Mouse (Mus musculus): ENCODE measurements around the gene Dgkb. TPM values are rescaled to one million over a fixed set of nuclear protein-coding genes. Genes with fewer than 3 reads are reported as not detected.
A peak's percentile ranks its signal among the peaks of the same experiment; 100 is the strongest.

The Dgkb gene
- polyA plus RNA-seq, 1 experiment from 2014 or later, result 6.0 TPM

- H3K4me1 ChIP-seq, result peaks cover 9% of the 10 kb centered on the region
- no peak for ATAC-seq (replicated peaks)
- WGBS, result 91% methylated on average over 5 of the region's 5 CpGs
- no peaks in the 10 kb centered on the region for H3K27me3 ChIP-seq
- no peaks in the 10 kb centered on the region for H3K36me3 ChIP-seq
- H3K4me2 ChIP-seq (replicated peaks), result no peak overlapping the region
- H3K9me3 ChIP-seq, result no peaks in the 10 kb centered on the region
- no peak overlapping the region for H3K27ac ChIP-seq (replicated peaks)
- H3K4me3 ChIP-seq, result no peak overlapping the region
- no peak overlapping the region for H3K9ac ChIP-seq (replicated peaks)
These were observed 570.7 kb downstream of the Dgkb start for GRCm38 (mm10) chr12:38388243-38388642.

- Histone ChIP-seq H3K9me3 (no peaks in the 10 kb centered on the region; the same call in 1 of the 2 replicates), H3K9ac (replicated peaks) (no peak overlapping the region), H3K4me3 (no peak overlapping the region), H3K4me2 (replicated peaks) (no peak overlapping the region), H3K27me3 (no peaks in the 10 kb centered on the region), H3K4me1 (peaks cover 8% of the 10 kb centered on the region; the same call in 1 of the 2 replicates), H3K27ac (replicated peaks) (no peak overlapping the region), H3K36me3 (no peaks in the 10 kb centered on the region)
- WGBS, result 39% methylated on average over 14 of the region's 14 CpGs
- ATAC-seq (replicated peaks), result 0 out of 2 replicates have a peak, but pooled peaks have one; percentile 60
These were observed 580.3 kb downstream of the Dgkb start for GRCm38 (mm10) chr12:38397754-38398312.

GRCm38 (mm10) chr12:38400089-38400488 lies 582.6 kb downstream of the Dgkb start:
- Histone ChIP-seq H3K27me3 (no peaks in the 10 kb centered on the region), H3K36me3 (no peaks in the 10 kb centered on the region), H3K4me2 (replicated peaks) (no peak overlapping the region), H3K4me1 (peaks cover 8% of the 10 kb centered on the region; the same call in 1 of the 2 replicates), H3K27ac (replicated peaks) (no peak overlapping the region), H3K9ac (replicated peaks) (no peak overlapping the region), H3K4me3 (no peak overlapping the region), H3K9me3 (no peaks in the 10 kb centered on the region; the same call in 1 of the 2 replicates)
- ATAC-seq (replicated peaks), result no peak
- WGBS, result 76% methylated on average over 4 of the region's 4 CpGs

GRCm38 (mm10) chr12:38435364-38436130 lies 618.0 kb downstream of the Dgkb start:
- WGBS, result 10% methylated on average over 10 of the region's 10 CpGs
- H3K9me3 ChIP-seq, result no peaks in the 10 kb centered on the region

GRCm38 (mm10) chr12:38436131-38436436 lies 618.6 kb downstream of the Dgkb start:
- no peak overlapping the region for H3K9ac ChIP-seq (replicated peaks)
- peaks cover 9% of the 10 kb centered on the region for H3K4me1 ChIP-seq
- H3K36me3 ChIP-seq, result no peaks in the 10 kb centered on the region
- 32% methylated on average over 1 of the region's 1 CpGs for WGBS
- no peak overlapping the region for H3K4me2 ChIP-seq (replicated peaks)
- no peak overlapping the region for H3K4me3 ChIP-seq
- ATAC-seq (replicated peaks), result peak; percentile 88
- no peaks in the 10 kb centered on the region for H3K9me3 ChIP-seq
- H3K27ac ChIP-seq (replicated peaks), result no peak overlapping the region
- no peaks in the 10 kb centered on the region for H3K27me3 ChIP-seq

More at GRCm38 (mm10) chr12:38435364-38436130, 618.0 kb downstream of the Dgkb start:
- no peak overlapping the region for H3K4me2 ChIP-seq (replicated peaks)
- H3K9ac ChIP-seq (replicated peaks), result no peak overlapping the region
- no peaks in the 10 kb centered on the region for H3K27me3 ChIP-seq
- H3K36me3 ChIP-seq, result no peaks in the 10 kb centered on the region
- H3K4me1 ChIP-seq, result peaks cover 9% of the 10 kb centered on the region
- H3K27ac ChIP-seq (replicated peaks), result no peak overlapping the region
- no peak overlapping the region for H3K4me3 ChIP-seq
- peak; percentile 78 for ATAC-seq (replicated peaks)

- Histone ChIP-seq H3K27me3 (no peaks in the 10 kb centered on the region), H3K36me3 (no peaks in the 10 kb centered on the region), H3K4me1 (peaks cover 11% of the 10 kb centered on the region), H3K9ac (replicated peaks) (no peak overlapping the region), H3K27ac (replicated peaks) (no peak overlapping the region), H3K9me3 (no peaks in the 10 kb centered on the region), H3K4me2 (replicated peaks) (no peak overlapping the region), H3K4me3 (no peak overlapping the region)
- 6% methylated on average over 7 of the region's 7 CpGs for WGBS
- peak; percentile 68; the same call in 1 of the 2 replicates for ATAC-seq (replicated peaks)
These were observed 633.0 kb downstream of the Dgkb start for GRCm38 (mm10) chr12:38450323-38451087.

- H3K36me3 ChIP-seq, result no peaks in the 10 kb centered on the region
- WGBS, result 49% methylated on average over 3 of the region's 3 CpGs
- no peaks in the 10 kb centered on the region for H3K27me3 ChIP-seq
- H3K9me3 ChIP-seq, result no peaks in the 10 kb centered on the region
- no peak overlapping the region for H3K9ac ChIP-seq (replicated peaks)
- peak; percentile 41; the same call in 1 of the 2 replicates for ATAC-seq (replicated peaks)
- peaks cover 11% of the 10 kb centered on the region for H3K4me1 ChIP-seq
- no peak overlapping the region for H3K4me3 ChIP-seq
- no peak overlapping the region for H3K27ac ChIP-seq (replicated peaks)
- no peak overlapping the region for H3K4me2 ChIP-seq (replicated peaks)
These were observed 634.2 kb downstream of the Dgkb start for GRCm38 (mm10) chr12:38451677-38452076.

GRCm38 (mm10) chr12:38468191-38468590 lies 650.7 kb downstream of the Dgkb start:
- Histone ChIP-seq H3K4me2 (replicated peaks) (no peak overlapping the region), H3K4me1 (no peaks in the 10 kb centered on the region), H3K9ac (replicated peaks) (no peak overlapping the region), H3K27me3 (no peaks in the 10 kb centered on the region), H3K27ac (replicated peaks) (no peak overlapping the region), H3K9me3 (no peaks in the 10 kb centered on the region), H3K36me3 (no peaks in the 10 kb centered on the region), H3K4me3 (no peak overlapping the region)
- no peak for ATAC-seq (replicated peaks)

GRCm38 (mm10) chr12:38468605-38469004 lies 651.1 kb downstream of the Dgkb start:
- Histone ChIP-seq H3K9ac (replicated peaks) (no peak overlapping the region), H3K4me1 (no peaks in the 10 kb centered on the region), H3K27ac (replicated peaks) (no peak overlapping the region), H3K9me3 (no peaks in the 10 kb centered on the region), H3K4me2 (replicated peaks) (no peak overlapping the region), H3K27me3 (no peaks in the 10 kb centered on the region), H3K36me3 (no peaks in the 10 kb centered on the region), H3K4me3 (no peak overlapping the region)
- ATAC-seq (replicated peaks), result no peak

- no peak overlapping the region for H3K4me2 ChIP-seq (replicated peaks)
- H3K36me3 ChIP-seq, result no peaks in the 10 kb centered on the region
- no peak overlapping the region for H3K4me3 ChIP-seq
- 0 out of 2 replicates have a peak, but pooled peaks have one; percentile 18 for ATAC-seq (replicated peaks)
- peaks cover 11% of the 10 kb centered on the region; the same call in 1 of the 2 replicates for H3K4me1 ChIP-seq
- H3K9ac ChIP-seq (replicated peaks), result no peak overlapping the region
- H3K27me3 ChIP-seq, result no peaks in the 10 kb centered on the region
- H3K9me3 ChIP-seq, result no peaks in the 10 kb centered on the region
- WGBS, result 20% methylated on average over 2 of the region's 2 CpGs
- no peak overlapping the region for H3K27ac ChIP-seq (replicated peaks)
These were observed 679.7 kb downstream of the Dgkb start for GRCm38 (mm10) chr12:38497229-38497628.

GRCm38 (mm10) chr12:38500931-38501330 lies 683.4 kb downstream of the Dgkb start:
- ATAC-seq (replicated peaks), result peak; percentile 84
- H3K4me1 ChIP-seq, result peaks cover 9% of the 10 kb centered on the region; the same call in 1 of the 2 replicates
- H3K36me3 ChIP-seq, result no peaks in the 10 kb centered on the region
- H3K4me2 ChIP-seq (replicated peaks), result no peak overlapping the region
- H3K4me3 ChIP-seq, result no peak overlapping the region
- H3K27me3 ChIP-seq, result no peaks in the 10 kb centered on the region
- H3K27ac ChIP-seq (replicated peaks), result no peak overlapping the region
- H3K9me3 ChIP-seq, result no peaks in the 10 kb centered on the region
- 10% methylated on average over 3 of the region's 3 CpGs for WGBS
- no peak overlapping the region for H3K9ac ChIP-seq (replicated peaks)

GRCm38 (mm10) chr12:38508195-38508594 lies 690.7 kb downstream of the Dgkb start:
- H3K9me3 ChIP-seq, result no peaks in the 10 kb centered on the region
- no peak overlapping the region for H3K27ac ChIP-seq (replicated peaks)
- H3K9ac ChIP-seq (replicated peaks), result no peak overlapping the region
- no peak for ATAC-seq (replicated peaks)
- no peaks in the 10 kb centered on the region for H3K27me3 ChIP-seq
- no peak overlapping the region for H3K4me3 ChIP-seq
- no peaks in the 10 kb centered on the region for H3K36me3 ChIP-seq
- H3K4me1 ChIP-seq, result no peaks in the 10 kb centered on the region
- H3K4me2 ChIP-seq (replicated peaks), result no peak overlapping the region
- 0% methylated on average over 1 of the region's 1 CpGs for WGBS
